In the genomic region with DNA sequence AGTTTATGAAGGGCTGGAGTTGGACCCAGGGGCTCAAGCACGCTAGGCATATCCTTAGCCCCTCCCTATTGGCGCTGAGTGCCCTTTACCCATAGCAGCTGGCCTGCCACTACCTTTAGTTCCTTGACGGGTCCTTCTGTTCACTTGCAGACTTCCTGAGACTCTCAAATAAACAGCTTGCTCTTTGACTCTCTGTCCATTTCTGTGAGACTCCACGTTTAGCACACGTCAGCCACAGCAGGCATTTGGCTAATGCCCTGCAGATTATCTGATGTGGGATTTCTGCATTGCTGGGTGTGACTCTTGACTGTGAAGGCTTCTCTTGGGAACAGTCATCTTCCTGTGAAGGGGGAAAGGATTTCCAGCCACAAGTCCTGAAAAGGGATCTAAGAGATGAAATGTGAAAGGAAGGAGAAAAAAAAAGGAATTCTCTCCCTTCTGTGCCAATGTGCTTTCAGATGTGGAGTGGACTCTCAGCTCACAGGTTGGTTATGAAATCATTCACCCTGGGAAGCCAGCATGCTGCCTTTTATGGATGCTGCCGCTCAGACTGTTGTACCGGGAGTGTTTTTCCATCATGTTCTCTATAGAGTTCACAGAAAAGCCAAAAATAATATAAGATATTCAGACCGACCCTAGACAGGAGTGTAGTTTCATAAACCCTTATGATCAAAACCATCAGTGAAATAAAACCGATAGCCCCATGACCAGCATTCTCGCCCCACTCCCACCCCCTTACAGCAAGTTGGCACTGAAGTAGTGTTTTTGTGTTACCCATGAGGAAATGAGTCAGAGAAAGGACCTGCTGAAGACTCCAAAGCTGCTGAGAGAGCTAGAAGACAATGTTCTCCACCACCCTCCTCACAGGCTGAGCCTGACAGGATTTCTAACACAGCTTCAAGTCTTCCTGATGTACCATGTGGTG, we compare ENCODE assay signal across 8 mouse cellular contexts. TPM values are rescaled to one million over a fixed set of nuclear protein-coding genes. Genes with fewer than 3 reads are reported as not detected.
DNase-seq lines count a peak whose midpoint lies in the region; ATAC-seq and TF ChIP-seq lines count a peak whose summit lies in the region.

No protein-coding gene starts in this region.

- no peaks in the 10 kb centered on the region for H3K4me1 ChIP-seq in midbrain, embryonic 11.5 days (ENCODE audit: control insufficient read depth, insufficient read depth, low read length)
- no peaks in the 10 kb centered on the region for H3K4me1 ChIP-seq in midbrain, embryonic 15.5 days
- peaks cover 12% of the 10 kb centered on the region for H3K4me1 ChIP-seq in intestine, embryonic 14.5 days (replicated peaks; ENCODE audit: control insufficient read depth, insufficient read depth, low read length)
- no peaks in the 10 kb centered on the region for H3K4me1 ChIP-seq in hindbrain, embryonic 11.5 days (replicated peaks; ENCODE audit: control insufficient read depth, insufficient read depth, low read length)
- H3K4me1 ChIP-seq in midbrain, embryonic 16.5 days (ENCODE audit: control insufficient read depth, insufficient read depth, low read length) = no peaks in the 10 kb centered on the region

- whole genome bisulfite sequencing in midbrain, embryonic 11.5 days = 78% methylated on average over 10 of the region's 10 CpGs
- 71% methylated on average over 10 of the region's 10 CpGs for WGBS in midbrain, embryonic 15.5 days
- 66% methylated on average over 10 of the region's 10 CpGs for WGBS in intestine, embryonic 14.5 days
- WGBS in hindbrain, embryonic 11.5 days = 82% methylated on average over 10 of the region's 10 CpGs
- 71% methylated on average over 10 of the region's 10 CpGs for WGBS in midbrain, embryonic 16.5 days

- H3K4me2 ChIP-seq in midbrain, embryonic 11.5 days = no peak overlapping the region
- no peak overlapping the region for H3K4me2 ChIP-seq in midbrain, embryonic 15.5 days
- H3K4me2 ChIP-seq in intestine, embryonic 14.5 days (ENCODE audit: low read length) = no peak overlapping the region
- H3K4me2 ChIP-seq in myocyte (ENCODE audit: low read depth) = peak overlapping the region; percentile 85
- H3K4me2 ChIP-seq in hindbrain, embryonic 11.5 days (replicated peaks; ENCODE audit: low read depth, low read length) = no peak overlapping the region
- no peak overlapping the region for H3K4me2 ChIP-seq in midbrain, embryonic 16.5 days (ENCODE audit: low read length)

- H3K79me2 ChIP-seq in myocyte (ENCODE audit: control insufficient read depth, insufficient read depth) = no peaks in the 10 kb centered on the region

- H3K27ac ChIP-seq in midbrain, embryonic 11.5 days (ENCODE audit: low read depth, low read length) = no peak overlapping the region
- H3K27ac ChIP-seq in midbrain, embryonic 15.5 days = no peak overlapping the region
- H3K27ac ChIP-seq in intestine, embryonic 14.5 days (ENCODE audit: low read depth) = peak overlapping the region; percentile 59
- no peak overlapping the region for H3K27ac ChIP-seq in hindbrain, embryonic 11.5 days (ENCODE audit: low read depth, low read length)
- H3K27ac ChIP-seq in midbrain, embryonic 16.5 days (ENCODE audit: low read length) = no peak overlapping the region

- no peaks in the 10 kb centered on the region; the same call in 1 of the 2 replicates for H3K9me3 ChIP-seq in midbrain, embryonic 11.5 days (ENCODE audit: control insufficient read depth, low read length)
- H3K9me3 ChIP-seq in midbrain, embryonic 15.5 days = no peaks in the 10 kb centered on the region; the same call in 1 of the 2 replicates
- H3K9me3 ChIP-seq in intestine, embryonic 14.5 days (ENCODE audit: control insufficient read depth, low read length) = peaks cover 2% of the 10 kb centered on the region; the same call in 1 of the 2 replicates
- no peaks in the 10 kb centered on the region for H3K9me3 ChIP-seq in hindbrain, embryonic 11.5 days (ENCODE audit: control insufficient read depth, low read length)
- H3K9me3 ChIP-seq in midbrain, embryonic 16.5 days (replicated peaks; ENCODE audit: control insufficient read depth, low read length, poor library complexity, severe bottlenecking) = peaks cover 7% of the 10 kb centered on the region

- DNase-seq in midbrain, embryonic 11.5 days (ENCODE audit: low spot score, missing footprints) = peak; percentile 59
- peak; percentile 84 for DNase-seq in cerebellum, adult 9-11 months
- no peak for DNase-seq in intestine, embryonic 14.5 days (ENCODE audit: low spot score)
- no peak for DNase-seq in adrenal gland, postnatal 36 days
- DNase-seq in hindbrain, embryonic 11.5 days (ENCODE audit: low spot score) = no peak

- H3ac ChIP-seq in myocyte (ENCODE audit: control insufficient read depth, insufficient read length) = no peak overlapping the region

- no peak overlapping the region for H3K9ac ChIP-seq in midbrain, embryonic 11.5 days (ENCODE audit: low read length)
- no peak overlapping the region for H3K9ac ChIP-seq in midbrain, embryonic 15.5 days
- no peak overlapping the region for H3K9ac ChIP-seq in intestine, embryonic 14.5 days (ENCODE audit: low read length)
- H3K9ac ChIP-seq in hindbrain, embryonic 11.5 days (ENCODE audit: low read depth, low read length) = no peak overlapping the region
- no peak overlapping the region for H3K9ac ChIP-seq in midbrain, embryonic 16.5 days (ENCODE audit: low read depth, low read length)

- H3K4me3 ChIP-seq in midbrain, embryonic 11.5 days (ENCODE audit: low read depth, low read length) = no peak overlapping the region
- H3K4me3 ChIP-seq in midbrain, embryonic 15.5 days = no peak overlapping the region
- no peak overlapping the region for H3K4me3 ChIP-seq in intestine, embryonic 14.5 days (ENCODE audit: low read depth, low read length)
- peak overlapping the region; percentile 3 for H3K4me3 ChIP-seq in myocyte
- H3K4me3 ChIP-seq in hindbrain, embryonic 11.5 days (ENCODE audit: low read depth, low read length) = no peak overlapping the region
- no peak overlapping the region for H3K4me3 ChIP-seq in midbrain, embryonic 16.5 days (ENCODE audit: low read depth, low read length)

- H3K27me3 ChIP-seq in midbrain, embryonic 11.5 days (ENCODE audit: control insufficient read depth, insufficient read depth, low read length) = no peaks in the 10 kb centered on the region
- H3K27me3 ChIP-seq in midbrain, embryonic 15.5 days (replicated peaks) = no peaks in the 10 kb centered on the region
- H3K27me3 ChIP-seq in intestine, embryonic 14.5 days (replicated peaks; ENCODE audit: control insufficient read depth, insufficient read depth, low read length) = no peaks in the 10 kb centered on the region
- H3K27me3 ChIP-seq in myocyte (ENCODE audit: control insufficient read depth, insufficient read depth, insufficient read length) = no peaks in the 10 kb centered on the region
- H3K27me3 ChIP-seq in hindbrain, embryonic 11.5 days (ENCODE audit: control insufficient read depth, insufficient read depth, low read length) = no peaks in the 10 kb centered on the region
- no peaks in the 10 kb centered on the region for H3K27me3 ChIP-seq in midbrain, embryonic 16.5 days (ENCODE audit: control insufficient read depth, insufficient read depth, low read depth, low read length)

- H3K36me3 ChIP-seq in midbrain, embryonic 11.5 days (ENCODE audit: control insufficient read depth, insufficient read depth, low read length) = no peaks in the 10 kb centered on the region
- H3K36me3 ChIP-seq in midbrain, embryonic 15.5 days (replicated peaks) = no peaks in the 10 kb centered on the region
- H3K36me3 ChIP-seq in intestine, embryonic 14.5 days (ENCODE audit: control insufficient read depth, insufficient read depth, low read length) = no peaks in the 10 kb centered on the region
- no peaks in the 10 kb centered on the region for H3K36me3 ChIP-seq in myocyte (ENCODE audit: control insufficient read depth, insufficient read depth)
- no peaks in the 10 kb centered on the region for H3K36me3 ChIP-seq in hindbrain, embryonic 11.5 days (ENCODE audit: control insufficient read depth, insufficient read depth, low read length)
- no peaks in the 10 kb centered on the region for H3K36me3 ChIP-seq in midbrain, embryonic 16.5 days (ENCODE audit: control insufficient read depth, insufficient read depth, low read length)

- peak; percentile 40 for TF ChIP-seq POLR2A in myocyte (IDR thresholded peaks at IDR 0.05; ENCODE audit: insufficient read length, low read depth)

- ATAC-seq in midbrain, embryonic 11.5 days (ENCODE audit: low FRiP score) = no peak
- no peak for ATAC-seq in midbrain, embryonic 15.5 days (replicated peaks)
- no peak for ATAC-seq in intestine, embryonic 14.5 days (replicated peaks; ENCODE audit: low FRiP score, low TSS enrichment, low read depth)
- no peak for ATAC-seq in hindbrain, embryonic 11.5 days (ENCODE audit: low FRiP score)
- no peak for ATAC-seq in midbrain, embryonic 16.5 days

TF ChIP-seq in myocyte, 11 proteins besides CTCF, POLR2A, EP300 and RAD21 (continues in another document):
- TF ChIP-seq MYOG (IDR thresholded peaks at IDR 0.05; ENCODE audit: control insufficient read depth in 1 of 3, insufficient read depth in 1 of 3, insufficient read length in 2 of 3, low read depth in 2 of 3) (no peak), REST (IDR thresholded peaks at IDR 0.05; ENCODE audit: insufficient read depth, insufficient read length) (no peak), TCF3 (IDR thresholded peaks at IDR 0.05; ENCODE audit: insufficient read length, low read depth) (no peak), POLR2AphosphoS2 (IDR thresholded peaks at IDR 0.05; ENCODE audit: insufficient read length, low read depth) (no peak), CEBPB (IDR thresholded peaks at IDR 0.05; ENCODE audit: insufficient read depth, poor library complexity, severe bottlenecking) (peak; percentile 35; the same call in 1 of the 2 replicates), MAX (IDR thresholded peaks at IDR 0.05; ENCODE audit: low read depth) (peak; percentile 26)

RNA-seq across cellular contexts. Expression of a gene that starts 28.1 kb away (rescaled TPM):
- 4.1 and 4.2 TPM in 2 replicates for polyA plus RNA-seq in midbrain, embryonic 11.5 days (2014; fragmentation: Nextera tagmentation; extraction: Ambion mirVana)
- 12.9 and 14.5 TPM in 2 replicates for polyA plus RNA-seq in midbrain, embryonic 15.5 days (2015; fragmentation: Nextera tagmentation; extraction: Ambion mirVana)
- 34.8 and 42.7 TPM in 2 replicates for polyA plus RNA-seq in intestine, embryonic 14.5 days (2014; fragmentation: Nextera tagmentation; extraction: Ambion mirVana)
- 2.8 TPM for polyA plus RNA-seq in myocyte (2012; fragmentation: generic; extraction: Trizol)
- 10 to 100 TPM; 20.9 to 27.5 TPM for total RNA-seq in adrenal gland, postnatal 36 days (2021)
- polyA plus RNA-seq in hindbrain, embryonic 11.5 days (2014; fragmentation: Nextera tagmentation; extraction: Ambion mirVana) = 5.4 and 6.0 TPM in 2 replicates
- polyA plus RNA-seq in midbrain, embryonic 16.5 days (2015; fragmentation: Nextera tagmentation; extraction: Ambion mirVana) = 15.5 and 17.9 TPM in 2 replicates

RNA-seq across cellular contexts. Expression of a gene that starts 52.6 kb away (rescaled TPM):
- polyA plus RNA-seq in midbrain, embryonic 11.5 days (2014; fragmentation: Nextera tagmentation; extraction: Ambion mirVana) = 64.0 and 67.7 TPM in 2 replicates
- 45.9 and 47.2 TPM in 2 replicates for polyA plus RNA-seq in midbrain, embryonic 15.5 days (2015; fragmentation: Nextera tagmentation; extraction: Ambion mirVana)
- 67.5 and 72.4 TPM in 2 replicates for polyA plus RNA-seq in intestine, embryonic 14.5 days (2014; fragmentation: Nextera tagmentation; extraction: Ambion mirVana)
- 33.1 TPM for polyA plus RNA-seq in myocyte (2012; fragmentation: generic; extraction: Trizol)
- total RNA-seq in adrenal gland, postnatal 36 days (2021) = 10 to 100 TPM; 35.4 to 36.5 TPM
- 64.7 and 66.3 TPM in 2 replicates for polyA plus RNA-seq in hindbrain, embryonic 11.5 days (2014; fragmentation: Nextera tagmentation; extraction: Ambion mirVana)
- polyA plus RNA-seq in midbrain, embryonic 16.5 days (2015; fragmentation: Nextera tagmentation; extraction: Ambion mirVana) = 48.5 and 50.3 TPM in 2 replicates

Comparison
In these comparisons a context has a peak if more than half of its experiments do, and no peak if none do; other contexts are left out.
1. DNase-seq: peak in midbrain, embryonic 11.5 days (single experiment) and cerebellum, adult 9-11 months (single experiment); none in intestine, embryonic 14.5 days (single experiment), adrenal gland, postnatal 36 days (0 of 2) and hindbrain, embryonic 11.5 days (single experiment).